Mouse (Mus musculus): Measurements from ENCODE around the gene Sema4c. TPM values are rescaled to one million over a fixed set of nuclear protein-coding genes. Genes with fewer than 3 reads are reported as not detected.

Gene Sema4c
- polyA plus RNA-seq, 1 experiment from 2014 or later: 4.7 TPM

- Histone ChIP-seq H3K36me3 (ENCODE audit: control insufficient read depth, insufficient read depth, low read length) (peaks cover 40% of the 10 kb centered on the region), H3K4me2 (ENCODE audit: low read length) (peak within 1 kb of the TSS; percentile 72), H3K9me3 (ENCODE audit: control insufficient read depth, low read length) (no peaks in the 10 kb centered on the region), H3K27me3 (ENCODE audit: control insufficient read depth, insufficient read depth, low read length) (no peaks in the 10 kb centered on the region), H3K27ac (replicated peaks; ENCODE audit: low read depth, low read length) (peak within 1 kb of the TSS; percentile 85), H3K4me3 (replicated peaks; ENCODE audit: low read depth, low read length) (peak within 1 kb of the TSS; percentile 57), H3K9ac (replicated peaks; ENCODE audit: low read length) (peak within 1 kb of the TSS; percentile 77), H3K4me1 (ENCODE audit: control insufficient read depth, insufficient read depth, low read length) (peaks cover 17% of the 10 kb centered on the region)
- whole genome bisulfite sequencing: under 1% methylated on average over 43 of the region's 43 CpGs
- ATAC-seq (ENCODE audit: low FRiP score, low TSS enrichment): peak; percentile 95
- peak; percentile 98 for DNase-seq
Measured at GRCm38 (mm10) chr1:36546888-36547471, 11.2 kb downstream of the Sema4c start, which contains the start of gene Ankrd39. TSS of gene Ankrd39 (minus strand) at chr1:36547445.

GRCm38 (mm10) chr1:36545845-36546600 lies 12.1 kb downstream of the Sema4c start:
- no peaks in the 10 kb centered on the region for H3K9me3 ChIP-seq (ENCODE audit: control insufficient read depth, low read length)
- peak overlapping the region; percentile 72 for H3K4me2 ChIP-seq (ENCODE audit: low read length)
- H3K36me3 ChIP-seq (ENCODE audit: control insufficient read depth, insufficient read depth, low read length): peaks cover 39% of the 10 kb centered on the region
- WGBS: 71% methylated on average over 18 of the region's 19 CpGs
- no peaks in the 10 kb centered on the region for H3K27me3 ChIP-seq (ENCODE audit: control insufficient read depth, insufficient read depth, low read length)
- H3K9ac ChIP-seq (replicated peaks; ENCODE audit: low read length): peak overlapping the region; percentile 77; the same call in 1 of the 2 replicates
- H3K27ac ChIP-seq (replicated peaks; ENCODE audit: low read depth, low read length): 0 out of 2 replicates have a peak overlapping the region, but pooled peaks have one; percentile 81
- H3K4me1 ChIP-seq (ENCODE audit: control insufficient read depth, insufficient read depth, low read length): peaks cover 17% of the 10 kb centered on the region
- H3K4me3 ChIP-seq (replicated peaks; ENCODE audit: low read depth, low read length): peak overlapping the region; percentile 57
- DNase-seq (peak; percentile 26), ATAC-seq (ENCODE audit: low FRiP score, low TSS enrichment) (no peak)

- peaks cover 17% of the 10 kb centered on the region for H3K4me1 ChIP-seq (ENCODE audit: control insufficient read depth, insufficient read depth, low read length)
- no peak overlapping the region for H3K4me2 ChIP-seq (ENCODE audit: low read length)
- no peak for ATAC-seq (ENCODE audit: low FRiP score, low TSS enrichment)
- H3K9me3 ChIP-seq (ENCODE audit: control insufficient read depth, low read length): no peaks in the 10 kb centered on the region
- H3K27me3 ChIP-seq (ENCODE audit: control insufficient read depth, insufficient read depth, low read length): no peaks in the 10 kb centered on the region
- H3K4me3 ChIP-seq (replicated peaks; ENCODE audit: low read depth, low read length): no peak overlapping the region
- 85% methylated on average over 2 of the region's 2 CpGs for WGBS
- H3K27ac ChIP-seq (replicated peaks; ENCODE audit: low read depth, low read length): no peak overlapping the region
- no peak overlapping the region; the same call in 1 of the 2 replicates for H3K9ac ChIP-seq (replicated peaks; ENCODE audit: low read length)
- no peak for DNase-seq
- H3K36me3 ChIP-seq (ENCODE audit: control insufficient read depth, insufficient read depth, low read length): peaks cover 37% of the 10 kb centered on the region
Measured at GRCm38 (mm10) chr1:36545382-36545781, 12.8 kb downstream of the Sema4c start.

- no peak for ATAC-seq (ENCODE audit: low FRiP score, low TSS enrichment)
- H3K27me3 ChIP-seq (ENCODE audit: control insufficient read depth, insufficient read depth, low read length): no peaks in the 10 kb centered on the region
- H3K4me3 ChIP-seq (replicated peaks; ENCODE audit: low read depth, low read length): no peak overlapping the region
Measured at GRCm38 (mm10) chr1:36542925-36543324, 15.2 kb downstream of the Sema4c start.

GRCm38 (mm10) chr1:36541844-36542243 lies 16.3 kb downstream of the Sema4c start:
- Histone ChIP-seq H3K27ac (replicated peaks; ENCODE audit: low read depth, low read length) (no peak overlapping the region), H3K4me1 (ENCODE audit: control insufficient read depth, insufficient read depth, low read length) (peaks cover 7% of the 10 kb centered on the region), H3K27me3 (ENCODE audit: control insufficient read depth, insufficient read depth, low read length) (no peaks in the 10 kb centered on the region), H3K4me2 (ENCODE audit: low read length) (no peak overlapping the region), H3K9me3 (ENCODE audit: control insufficient read depth, low read length) (no peaks in the 10 kb centered on the region), H3K9ac (replicated peaks; ENCODE audit: low read length) (no peak overlapping the region), H3K4me3 (replicated peaks; ENCODE audit: low read depth, low read length) (no peak overlapping the region), H3K36me3 (ENCODE audit: control insufficient read depth, insufficient read depth, low read length) (peaks cover 35% of the 10 kb centered on the region)
- ATAC-seq (ENCODE audit: low FRiP score, low TSS enrichment) (no peak), DNase-seq (no peak)
- 96% methylated on average over 16 of the region's 16 CpGs for WGBS

More at GRCm38 (mm10) chr1:36542925-36543324, 15.2 kb downstream of the Sema4c start:
- H3K9ac ChIP-seq (replicated peaks; ENCODE audit: low read length): no peak overlapping the region
- 91% methylated on average over 9 of the region's 9 CpGs for WGBS
- no peak overlapping the region for H3K27ac ChIP-seq (replicated peaks; ENCODE audit: low read depth, low read length)
- H3K36me3 ChIP-seq (ENCODE audit: control insufficient read depth, insufficient read depth, low read length): peaks cover 35% of the 10 kb centered on the region
- peaks cover 12% of the 10 kb centered on the region for H3K4me1 ChIP-seq (ENCODE audit: control insufficient read depth, insufficient read depth, low read length)
- H3K9me3 ChIP-seq (ENCODE audit: control insufficient read depth, low read length): no peaks in the 10 kb centered on the region
- no peak overlapping the region for H3K4me2 ChIP-seq (ENCODE audit: low read length)
- no peak for DNase-seq

- no peaks in the 10 kb centered on the region for H3K27me3 ChIP-seq (ENCODE audit: control insufficient read depth, insufficient read depth, low read length)
- no peak overlapping the region for H3K27ac ChIP-seq (replicated peaks; ENCODE audit: low read depth, low read length)
- 94% methylated on average over 12 of the region's 12 CpGs for WGBS
- H3K36me3 ChIP-seq (ENCODE audit: control insufficient read depth, insufficient read depth, low read length): peaks cover 35% of the 10 kb centered on the region
- no peak overlapping the region for H3K4me3 ChIP-seq (replicated peaks; ENCODE audit: low read depth, low read length)
- DNase-seq: no peak
- no peak for ATAC-seq (ENCODE audit: low FRiP score, low TSS enrichment)
- H3K9me3 ChIP-seq (ENCODE audit: control insufficient read depth, low read length): no peaks in the 10 kb centered on the region
- H3K4me1 ChIP-seq (ENCODE audit: control insufficient read depth, insufficient read depth, low read length): no peaks in the 10 kb centered on the region
- no peak overlapping the region for H3K4me2 ChIP-seq (ENCODE audit: low read length)
- no peak overlapping the region for H3K9ac ChIP-seq (replicated peaks; ENCODE audit: low read length)
Measured at GRCm38 (mm10) chr1:36540807-36541206, 17.3 kb downstream of the Sema4c start.

- H3K4me1 ChIP-seq (ENCODE audit: control insufficient read depth, insufficient read depth, low read length): no peaks in the 10 kb centered on the region
- no peaks in the 10 kb centered on the region for H3K9me3 ChIP-seq (ENCODE audit: control insufficient read depth, low read length)
- no peak overlapping the region for H3K4me3 ChIP-seq (replicated peaks; ENCODE audit: low read depth, low read length)
- H3K36me3 ChIP-seq (ENCODE audit: control insufficient read depth, insufficient read depth, low read length): peaks cover 35% of the 10 kb centered on the region
- no peak overlapping the region for H3K4me2 ChIP-seq (ENCODE audit: low read length)
- DNase-seq (no peak), ATAC-seq (ENCODE audit: low FRiP score, low TSS enrichment) (no peak)
- 90% methylated on average over 11 of the region's 11 CpGs for WGBS
- H3K27me3 ChIP-seq (ENCODE audit: control insufficient read depth, insufficient read depth, low read length): no peaks in the 10 kb centered on the region
- no peak overlapping the region for H3K27ac ChIP-seq (replicated peaks; ENCODE audit: low read depth, low read length)
- H3K9ac ChIP-seq (replicated peaks; ENCODE audit: low read length): no peak overlapping the region
Measured at GRCm38 (mm10) chr1:36540132-36540531, 18.0 kb downstream of the Sema4c start.

GRCm38 (mm10) chr1:36539186-36539585 lies 19.0 kb downstream of the Sema4c start, which contains the start of gene Gm42417:
TSS of gene Gm42417 (minus strand) at chr1:36539429.
- peak; percentile 18; the same call in 1 of the 2 replicates for ATAC-seq (ENCODE audit: low FRiP score, low TSS enrichment)
- H3K27ac ChIP-seq (replicated peaks; ENCODE audit: low read depth, low read length): no peak within 1 kb of the TSS

More at GRCm38 (mm10) chr1:36539186-36539585, 19.0 kb downstream of the Sema4c start, which contains the start of gene Gm42417:
- H3K4me1 ChIP-seq (ENCODE audit: control insufficient read depth, insufficient read depth, low read length): no peaks in the 10 kb centered on the region
- DNase-seq: no peak
- H3K36me3 ChIP-seq (ENCODE audit: control insufficient read depth, insufficient read depth, low read length): peaks cover 35% of the 10 kb centered on the region
- H3K27me3 ChIP-seq (ENCODE audit: control insufficient read depth, insufficient read depth, low read length): no peaks in the 10 kb centered on the region
- no peaks in the 10 kb centered on the region for H3K9me3 ChIP-seq (ENCODE audit: control insufficient read depth, low read length)
- H3K4me2 ChIP-seq (ENCODE audit: low read length): no peak within 1 kb of the TSS
- H3K4me3 ChIP-seq (replicated peaks; ENCODE audit: low read depth, low read length): no peak within 1 kb of the TSS
- H3K9ac ChIP-seq (replicated peaks; ENCODE audit: low read length): no peak within 1 kb of the TSS
- WGBS: 65% methylated on average over 9 of the region's 9 CpGs

All from midbrain, embryonic 14.5 days (tissue).